Mouse (Mus musculus) layer of hippocampus, adult 9-11 months (tissue): ENCODE results near the gene Elovl6.

Source experiments
- DNase-seq: peaks from one replicate; pipeline ENCODE4 v3.0.0; 2022

Gene Elovl6

GRCm38 (mm10) chr3:129543376-129543775, 11.2 kb downstream of the Elovl6 start:
- DNase-seq: no peak

- no peak for DNase-seq
Measured at GRCm38 (mm10) chr3:129544217-129544616, 12.1 kb downstream of the Elovl6 start.

- no peak for DNase-seq
Measured at GRCm38 (mm10) chr3:129545228-129545627, 13.1 kb downstream of the Elovl6 start.

- DNase-seq: no peak
Measured at GRCm38 (mm10) chr3:129545801-129546200, 13.6 kb downstream of the Elovl6 start.

GRCm38 (mm10) chr3:129547837-129548435, 15.8 kb downstream of the Elovl6 start:
- DNase-seq: no peak

GRCm38 (mm10) chr3:129548760-129549159, 16.6 kb downstream of the Elovl6 start:
- DNase-seq: no peak

- DNase-seq: no peak
Measured at GRCm38 (mm10) chr3:129549546-129549945, 17.4 kb downstream of the Elovl6 start.

GRCm38 (mm10) chr3:129551581-129552290, 19.6 kb downstream of the Elovl6 start:
- DNase-seq: no peak

GRCm38 (mm10) chr3:129552370-129552769, 20.2 kb downstream of the Elovl6 start:
- DNase-seq: no peak

GRCm38 (mm10) chr3:129553173-129553572, 21.0 kb downstream of the Elovl6 start:
- no peak for DNase-seq

- no peak for DNase-seq
Measured at GRCm38 (mm10) chr3:129553661-129554060, 21.5 kb downstream of the Elovl6 start.

GRCm38 (mm10) chr3:129554436-129554835, 22.3 kb downstream of the Elovl6 start:
- DNase-seq: no peak

GRCm38 (mm10) chr3:129557048-129557447, 24.9 kb downstream of the Elovl6 start:
- DNase-seq: no peak

- DNase-seq: no peak
Measured at GRCm38 (mm10) chr3:129557566-129557965, 25.4 kb downstream of the Elovl6 start.

- DNase-seq: no peak
Measured at GRCm38 (mm10) chr3:129558016-129558955, 26.1 kb downstream of the Elovl6 start.

- no peak for DNase-seq
Measured at GRCm38 (mm10) chr3:129560068-129560467, 27.9 kb downstream of the Elovl6 start.

GRCm38 (mm10) chr3:129561011-129561410, 28.9 kb downstream of the Elovl6 start:
- peak; percentile 58 for DNase-seq

GRCm38 (mm10) chr3:129561853-129562252, 29.7 kb downstream of the Elovl6 start:
- DNase-seq: no peak

GRCm38 (mm10) chr3:129562411-129562810, 30.3 kb downstream of the Elovl6 start:
- DNase-seq: no peak

- DNase-seq: no peak
Measured at GRCm38 (mm10) chr3:129563807-129564206, 31.7 kb downstream of the Elovl6 start.

- no peak for DNase-seq
Measured at GRCm38 (mm10) chr3:129564852-129565251, 32.7 kb downstream of the Elovl6 start.

- no peak for DNase-seq
Measured at GRCm38 (mm10) chr3:129565458-129565857, 33.3 kb downstream of the Elovl6 start.

- DNase-seq: no peak
Measured at GRCm38 (mm10) chr3:129566013-129566412, 33.9 kb downstream of the Elovl6 start.

- DNase-seq: no peak
Measured at GRCm38 (mm10) chr3:129566876-129567275, 34.7 kb downstream of the Elovl6 start.
